Mouse (Mus musculus) megakaryocyte-erythroid progenitor cell, adult 5-6 weeks (primary cell): ENCODE measurements around the gene Psmc3. TPM values are rescaled to one million over a fixed set of nuclear protein-coding genes. Genes with fewer than 3 reads are reported as not detected.

Source experiments
- ATAC-seq: replicated peaks from 2 replicates; pipeline ENCODE4 v1.8.0; 2016; ENCODE audit warnings: mild to moderate bottlenecking, inconsistent platforms; ENCODE audit not compliant: severe bottlenecking, poor library complexity, low FRiP score, low TSS enrichment
- total RNA-seq, 2 experiments: library from RNA; stranded (forward) in 1 of 2; stranded (reverse) in 1 of 2; fragments of 200-1000, 215-1000 nt in 1 of 2; fragments of >200 nt in 1 of 2; fragmentation: Nextera tagmentation in 1 of 2; gene quantifications; 2 replicates each; pipeline ENCODE4 v1.2.3; 2014 to 2017

The Psmc3 gene
- total RNA-seq, 2 experiments from 2014 or later, result 200 to 355 TPM

- ATAC-seq, result 0 out of 2 replicates have a peak, but pooled peaks have one; percentile 38
Measured at GRCm38 (mm10) chr2:91078314-91079025, 24.7 kb downstream of the Psmc3 start.

DNA sequence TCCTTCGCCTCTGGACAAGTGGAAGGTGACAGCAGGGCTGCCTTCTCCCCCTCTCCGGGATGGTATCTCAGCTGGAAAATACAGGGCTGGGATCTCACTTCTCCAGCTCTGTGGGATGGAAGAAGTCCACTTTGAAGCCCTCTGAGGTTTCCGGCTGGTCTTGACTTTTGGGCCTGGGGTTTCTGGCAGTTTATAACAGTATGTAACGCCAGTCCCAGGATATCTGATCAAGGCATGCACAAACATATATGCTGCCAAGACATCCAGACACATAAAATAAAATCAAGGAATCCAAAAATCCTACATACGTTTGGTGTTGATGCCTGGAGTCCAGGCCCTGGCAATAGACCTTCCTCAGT lies 25.2 kb downstream of the Psmc3 start:
- ATAC-seq, result no peak

GRCm38 (mm10) chr2:91080784-91081513 lies 27.1 kb downstream of the Psmc3 start:
- no peak for ATAC-seq

- no peak for ATAC-seq
Measured at GRCm38 (mm10) chr2:91081775-91082695, 28.2 kb downstream of the Psmc3 start, which contains the start of gene Spi1. Spi1 (plus strand) TSS chr2:91082390.

- peak; percentile 50; the same call in 1 of the 2 replicates for ATAC-seq
Measured at GRCm38 (mm10) chr2:91082844-91083243, 29.0 kb downstream of the Psmc3 start.

DNA sequence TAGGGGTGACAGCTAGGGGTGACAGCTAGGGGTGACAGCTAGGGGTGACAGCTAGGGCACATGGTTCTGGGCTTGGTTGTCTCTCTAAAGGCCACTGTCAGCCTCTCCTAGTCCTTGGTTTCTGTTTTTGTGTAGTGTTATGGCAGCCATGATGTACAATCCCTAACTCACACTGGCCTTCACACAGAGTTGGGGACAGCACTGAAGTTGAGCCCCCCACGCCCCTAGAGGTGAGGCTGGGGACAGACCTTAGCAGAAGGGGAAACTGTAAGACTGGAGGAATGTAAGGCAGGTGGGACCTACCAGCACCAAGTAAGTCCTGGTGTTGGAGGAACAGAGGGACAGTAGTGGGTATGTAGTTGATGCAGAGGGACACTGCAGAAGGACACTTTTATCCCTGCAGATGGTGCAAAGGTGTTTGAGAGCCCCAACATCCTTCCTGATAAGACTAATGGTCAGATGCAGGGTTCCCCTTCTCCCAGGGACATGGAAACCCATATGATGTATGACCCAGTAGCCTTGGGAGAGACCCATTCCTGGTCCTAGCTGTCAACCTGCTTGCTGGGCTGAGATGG lies 29.6 kb downstream of the Psmc3 start:
- 0 out of 2 replicates have a peak, but pooled peaks have one; percentile 24 for ATAC-seq

DNA sequence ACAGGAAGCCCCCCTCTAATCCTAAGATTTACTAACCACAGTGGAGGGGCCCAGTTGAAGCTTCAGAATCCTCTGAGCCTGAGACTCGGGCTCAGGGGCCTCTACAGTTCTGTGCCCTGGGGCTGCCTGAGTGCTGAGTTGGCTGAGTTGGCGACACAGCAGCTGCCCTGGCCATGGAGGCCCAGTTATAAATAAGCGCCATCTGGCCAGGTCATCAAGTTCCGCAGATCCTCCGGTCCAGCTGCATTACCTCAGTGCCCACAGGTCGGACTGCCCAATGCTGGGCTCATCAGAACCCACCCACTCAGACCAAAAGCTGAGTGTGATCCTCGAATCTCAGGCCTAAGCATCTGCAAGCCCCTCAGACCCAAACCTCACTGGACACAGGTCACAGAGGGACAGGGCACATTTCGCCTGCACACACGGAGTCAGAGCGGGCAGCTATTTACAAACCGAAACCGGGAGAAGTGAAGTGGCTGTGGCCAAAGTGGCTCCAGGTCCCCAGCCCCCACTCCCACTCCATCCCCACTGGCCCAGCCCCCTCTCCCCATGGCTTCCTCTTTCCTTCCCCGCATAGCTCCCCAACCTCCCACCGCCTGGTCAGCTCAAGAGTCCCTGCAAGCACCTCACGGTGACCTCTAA lies 30.5 kb downstream of the Psmc3 start:
- no peak for ATAC-seq

GRCm38 (mm10) chr2:91085494-91086391 lies 31.9 kb downstream of the Psmc3 start:
- ATAC-seq, result no peak

- no peak for ATAC-seq
Measured at GRCm38 (mm10) chr2:91086392-91087237, 32.8 kb downstream of the Psmc3 start.

DNA sequence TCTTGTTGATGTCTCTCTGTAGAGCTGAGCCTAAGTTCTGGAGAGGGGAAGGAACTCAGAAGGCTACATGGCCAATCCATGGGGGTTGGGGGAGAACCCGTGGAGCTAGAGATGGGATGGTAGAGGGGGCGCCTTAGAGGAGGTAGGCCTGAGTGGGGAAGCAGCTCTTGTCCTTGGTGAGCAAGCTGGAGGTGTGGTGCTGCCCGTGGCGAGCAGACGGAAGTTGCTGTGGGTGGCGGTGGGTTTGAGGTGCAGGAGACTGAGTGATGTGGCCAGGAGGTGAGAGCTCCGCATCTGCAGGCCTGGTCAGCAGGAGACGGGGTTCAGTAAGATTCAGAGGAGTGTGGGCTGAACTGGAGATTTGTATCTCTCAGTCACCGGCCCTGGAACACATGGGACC lies 33.6 kb downstream of the Psmc3 start:
- no peak for ATAC-seq

DNA sequence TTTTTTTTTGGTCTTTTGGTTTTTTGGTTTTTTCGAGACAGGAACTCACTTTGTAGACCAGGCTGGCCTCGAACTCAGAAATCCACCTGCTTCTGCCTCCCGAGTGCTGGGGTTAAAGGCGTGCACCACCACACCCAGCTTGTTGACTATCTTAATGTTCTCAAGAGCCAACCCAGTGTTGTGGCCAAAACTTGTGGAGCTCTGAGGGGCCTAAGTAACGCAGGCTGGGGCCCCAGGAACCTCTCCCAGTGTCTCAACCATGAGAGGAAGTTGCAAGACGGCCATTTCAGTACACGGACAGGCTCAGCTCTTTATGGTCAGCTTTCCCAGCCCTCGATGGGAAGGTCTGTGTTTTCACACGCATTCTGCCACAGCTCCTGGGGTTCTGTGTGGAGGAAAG lies 35.2 kb downstream of the Psmc3 start:
- no peak for ATAC-seq

- no peak for ATAC-seq
Measured at GRCm38 (mm10) chr2:91090208-91090607, 36.4 kb downstream of the Psmc3 start.

GRCm38 (mm10) chr2:91090827-91091226 lies 37.0 kb downstream of the Psmc3 start:
- ATAC-seq, result no peak

GRCm38 (mm10) chr2:91096524-91096923 lies 42.7 kb downstream of the Psmc3 start:
- peak; percentile 68 for ATAC-seq

- no peak; the same call in 1 of the 2 replicates for ATAC-seq
Measured at GRCm38 (mm10) chr2:91097015-91097414, 43.2 kb downstream of the Psmc3 start.

DNA sequence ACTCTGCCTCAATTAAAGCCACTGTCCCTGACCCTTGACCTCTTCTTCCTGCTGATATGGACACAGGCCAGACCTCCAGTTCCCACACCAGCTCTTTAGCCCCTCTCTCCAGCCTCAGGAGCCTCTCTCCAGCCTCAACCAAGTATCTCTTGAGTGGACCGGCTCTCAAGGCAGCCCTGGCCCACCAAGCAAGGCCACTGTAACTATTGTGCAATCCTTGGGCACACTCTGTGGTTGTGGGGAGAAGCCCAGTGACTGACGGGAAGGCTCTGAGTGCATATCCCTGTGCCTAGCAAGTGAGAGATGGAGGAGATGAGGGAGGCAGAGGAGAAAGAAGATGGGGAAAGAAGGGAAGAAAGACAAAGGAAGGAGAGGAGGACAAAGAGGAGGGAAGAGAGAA lies 44.3 kb downstream of the Psmc3 start:
- ATAC-seq, result no peak

GRCm38 (mm10) chr2:91101124-91101740 lies 47.4 kb downstream of the Psmc3 start:
- ATAC-seq, result peak; percentile 86
